Mouse (Mus musculus) thymus, adult 2 months (tissue): Measurements from ENCODE around the gene Hk2. TPM values are rescaled to one million over a fixed set of nuclear protein-coding genes. Genes with fewer than 3 reads are reported as not detected.

Experiments used
- DNase-seq: peaks from one replicate; pipeline ENCODE4 v3.0.0; 2021
- H3K27ac ChIP-seq: fragments of 200-500 bp; 2 replicates; pipeline ENCODE4 v1.5.1; 2012; ENCODE audit warnings: low read length, control low read depth; ENCODE audit not compliant: control insufficient read depth, insufficient read depth
- H3K27me3 ChIP-seq: fragments of 200-500 bp; 2 replicates; pipeline ENCODE4 v1.6.1; 2012; ENCODE audit warnings: mild to moderate bottlenecking, low read length, moderate library complexity, mixed read lengths; ENCODE audit not compliant: control insufficient read depth, insufficient read depth
- H3K36me3 ChIP-seq: fragments of 200-500 bp; 2 replicates; pipeline ENCODE4 v1.6.1; 2012; ENCODE audit warnings: mild to moderate bottlenecking, low read length, moderate library complexity; ENCODE audit not compliant: control insufficient read depth, insufficient read depth
- H3K4me1 ChIP-seq: fragments of 200-500 bp; replicated peaks from 2 replicates; pipeline ENCODE4 v1.6.1; 2012; ENCODE audit warnings: low read length; ENCODE audit not compliant: control insufficient read depth, insufficient read depth
- H3K4me3 ChIP-seq: fragments of 200-500 bp; 2 replicates; pipeline ENCODE4 v1.5.1; 2012; ENCODE audit warnings: mild to moderate bottlenecking, low read length, control low read depth, moderate library complexity; ENCODE audit not compliant: control insufficient read depth, insufficient read depth
- CTCF ChIP-seq: fragments of 200-500 bp; IDR thresholded peaks from 2 replicates; pipeline ENCODE4 v1.5.1; 2012; ENCODE audit warnings: mild to moderate bottlenecking, control low read depth, low read length, moderate library complexity, borderline replicate concordance; ENCODE audit not compliant: control insufficient read depth, poor library complexity, insufficient read depth; ENCODE audit errors: extremely low read depth
- POLR2A ChIP-seq: fragments of 200-500 bp; IDR thresholded peaks from 2 replicates; pipeline ENCODE4 v1.6.1; 2012; ENCODE audit warnings: mild to moderate bottlenecking, low read length, control low read depth, moderate library complexity; ENCODE audit not compliant: control insufficient read depth, poor library complexity, insufficient read depth; ENCODE audit errors: extremely low read depth
- WGBS: fragments of 180-500 bp; shearing (Covaris S2); methylation state at CpG from one replicate; pipeline ENCODE4 v1.1.7; 2018; 5-methylcytosine and 5-hydroxymethylcytosine counted together
- polyA plus RNA-seq: library from polyadenylated mRNA; depleted of rRNA; stranded (reverse); fragments of >200 nt; gene quantifications from 2 replicates; pipeline ENCODE4 v1.2.3, GENCODE M21; 2012

The Hk2 gene
- polyA plus RNA-seq, 1 experiment = 6.7 TPM

DNA sequence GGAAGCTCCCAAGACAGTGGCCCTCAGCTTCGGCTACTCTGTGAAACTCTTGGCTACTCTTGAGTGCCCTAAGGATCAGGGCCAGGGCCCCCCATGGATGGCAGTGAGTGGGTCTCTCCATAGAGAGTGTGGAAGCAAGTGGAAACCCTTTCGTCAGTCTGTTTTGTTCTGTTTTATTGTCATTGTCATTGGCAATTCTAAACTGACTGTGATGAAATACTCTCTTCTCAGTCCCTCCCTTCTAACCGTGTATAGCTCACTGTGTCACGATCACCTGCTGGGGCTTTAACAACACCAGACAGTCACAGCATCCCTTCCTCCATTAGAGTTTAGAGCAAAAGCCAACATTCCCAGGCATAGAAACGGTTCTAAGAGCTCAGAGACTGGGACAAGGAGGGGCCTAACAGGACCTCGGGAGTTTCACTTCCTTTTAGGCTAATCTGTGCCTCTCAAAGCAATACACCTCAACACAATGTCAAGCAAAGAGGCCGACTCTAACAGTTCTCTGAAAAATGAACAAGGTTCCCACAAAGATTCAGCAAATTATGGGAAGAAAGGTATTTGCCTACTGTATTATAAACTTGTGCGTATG lies 6.6 kb upstream of the Hk2 start:
- no peak for DNase-seq
- H3K27ac ChIP-seq = no peak overlapping the region
- no peaks in the 10 kb centered on the region for H3K36me3 ChIP-seq
- WGBS = 51% methylated on average over 8 of the region's 8 CpGs
- no peaks in the 10 kb centered on the region; the same call in none of the 2 replicates for H3K4me1 ChIP-seq
- TF ChIP-seq POLR2A (no peak), CTCF (no peak)
- H3K4me3 ChIP-seq = no peak overlapping the region
- no peaks in the 10 kb centered on the region for H3K27me3 ChIP-seq

DNA sequence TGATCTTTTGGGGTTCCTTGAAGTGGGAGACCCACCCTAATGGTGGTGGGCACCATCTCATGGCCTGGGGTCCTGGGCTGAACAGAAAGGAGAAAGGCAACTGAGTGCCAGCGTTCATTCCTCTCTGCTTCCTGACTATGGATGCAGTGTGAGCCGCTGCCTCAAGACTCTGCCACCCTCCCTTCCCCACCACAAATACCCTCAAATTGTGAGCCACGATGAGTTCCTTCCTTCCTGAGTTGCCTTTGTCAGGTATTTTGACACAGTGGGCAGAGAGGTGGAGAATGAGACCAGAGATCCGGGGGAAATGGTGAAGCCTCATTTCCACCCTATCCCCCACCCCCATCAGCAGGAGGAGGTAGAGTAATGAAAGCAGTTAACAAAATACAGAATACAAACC lies 6.1 kb upstream of the Hk2 start:
- no peak for TF ChIP-seq POLR2A
- peaks cover 4% of the 10 kb centered on the region for H3K4me1 ChIP-seq
- 7% methylated on average over 4 of the region's 4 CpGs for WGBS
- no peak overlapping the region for H3K27ac ChIP-seq
- no peak for DNase-seq
- no peaks in the 10 kb centered on the region for H3K36me3 ChIP-seq
- H3K27me3 ChIP-seq = no peaks in the 10 kb centered on the region
- no peak overlapping the region for H3K4me3 ChIP-seq

DNA sequence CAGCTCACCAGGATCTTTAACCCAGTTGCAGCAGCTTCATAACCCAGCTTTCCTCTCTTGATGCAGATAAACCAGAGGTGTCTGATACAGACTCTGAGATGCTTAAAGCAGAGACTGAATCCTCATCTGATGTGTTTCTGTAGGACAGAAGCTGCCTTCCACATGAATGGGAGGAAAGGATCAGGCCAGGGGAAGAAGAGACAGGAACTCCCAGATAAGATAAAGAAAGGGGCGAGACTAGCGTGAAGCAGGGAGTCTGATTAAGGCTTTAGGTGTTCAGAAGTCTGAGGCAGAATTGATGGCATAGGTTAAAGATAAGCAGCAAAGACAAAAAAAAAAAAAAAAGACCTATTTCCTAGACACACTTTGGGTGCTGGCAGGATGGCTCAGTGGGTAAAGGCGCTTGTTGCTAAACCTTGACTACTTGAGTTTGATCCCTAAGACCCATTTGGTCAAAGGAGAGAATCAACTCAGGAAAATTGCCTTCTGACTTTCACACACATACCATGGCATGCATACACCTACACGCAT lies 2.9 kb upstream of the Hk2 start:
- Histone ChIP-seq H3K36me3 (no peaks in the 10 kb centered on the region), H3K27ac (no peak overlapping the region), H3K27me3 (no peaks in the 10 kb centered on the region), H3K4me3 (no peak overlapping the region), H3K4me1 (peaks cover 23% of the 10 kb centered on the region)
- TF ChIP-seq CTCF (no peak), POLR2A (no peak)
- no peak for DNase-seq
- 96% methylated on average over 4 of the region's 4 CpGs for WGBS

DNA sequence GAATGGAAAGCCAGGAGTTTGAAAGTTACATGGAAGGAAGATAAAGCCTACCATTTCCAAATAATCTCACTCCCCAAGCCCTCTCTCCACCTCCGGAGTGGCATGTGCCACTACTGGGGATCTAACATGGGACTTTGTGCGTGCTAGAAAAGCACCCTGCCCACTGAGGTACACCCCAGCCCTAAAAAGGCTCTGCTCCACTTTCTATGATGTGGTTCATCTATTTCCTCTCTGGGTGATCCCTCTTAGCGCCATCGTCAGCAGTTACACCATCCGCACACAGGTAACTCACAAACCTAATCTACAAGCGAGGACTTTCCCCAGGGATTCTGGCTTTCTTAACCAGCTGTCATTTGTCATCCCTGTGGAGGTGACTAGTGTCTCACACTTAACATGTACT lies 1.1 kb upstream of the Hk2 start:
- DNase-seq = peak; percentile 28

DNA sequence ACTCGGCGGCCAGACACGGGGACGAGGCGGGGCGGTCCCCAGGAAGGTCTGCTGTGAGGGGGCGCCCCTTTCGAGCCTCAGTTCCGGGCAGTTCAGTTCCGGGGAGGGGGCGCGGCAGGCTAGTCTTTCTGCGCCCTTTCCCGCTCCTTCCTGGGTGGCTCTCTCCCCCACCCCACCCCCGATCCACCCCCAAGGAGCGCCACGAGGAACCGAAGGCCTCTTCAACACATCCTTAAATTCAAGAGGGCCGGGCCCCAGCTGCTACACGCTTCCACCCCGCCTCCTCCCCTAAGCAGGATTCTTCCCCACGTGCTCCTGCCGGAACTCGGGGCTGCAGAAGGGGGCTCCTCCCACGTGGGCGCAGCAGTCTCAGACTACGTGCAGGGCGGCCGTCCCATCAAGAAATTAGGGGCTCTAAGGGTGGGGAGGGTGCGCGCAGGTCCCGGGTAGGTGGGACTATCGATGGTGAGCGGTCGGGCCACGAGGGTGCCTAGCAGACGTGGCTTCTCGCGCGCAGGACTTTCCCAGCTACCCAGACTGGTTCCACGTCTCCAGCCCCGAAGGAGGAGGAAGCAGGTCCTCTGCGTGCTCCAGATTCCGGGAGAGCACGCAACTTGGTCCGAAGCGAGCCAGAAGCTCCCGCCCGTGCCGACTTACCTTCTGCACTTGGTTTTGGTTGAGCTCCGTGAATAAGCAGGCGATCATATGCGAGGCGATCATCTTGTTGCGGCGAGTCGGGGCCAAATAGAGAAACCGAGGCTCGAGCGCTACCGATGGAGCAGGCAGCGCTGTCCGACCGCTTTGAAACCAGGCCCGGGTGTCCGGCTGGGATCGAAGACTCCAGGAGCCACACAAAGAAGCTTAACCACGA lies 758 bp downstream of the Hk2 start:
- Histone ChIP-seq H3K27me3 (no peaks in the 10 kb centered on the region), H3K27ac (no peak overlapping the region), H3K4me1 (peaks cover 26% of the 10 kb centered on the region), H3K4me3 (peak overlapping the region; percentile 49), H3K36me3 (no peaks in the 10 kb centered on the region)
- TF ChIP-seq CTCF (no peak), POLR2A (no peak)
- WGBS = 1% methylated on average over 67 of the region's 68 CpGs
- peak; percentile 56 for DNase-seq

More for the DNA sequence above, 1.1 kb upstream of the Hk2 start:
- TF ChIP-seq CTCF (no peak), POLR2A (no peak)
- no peak overlapping the region for H3K27ac ChIP-seq
- H3K4me3 ChIP-seq = no peak overlapping the region
- H3K36me3 ChIP-seq = no peaks in the 10 kb centered on the region
- H3K27me3 ChIP-seq = no peaks in the 10 kb centered on the region
- peaks cover 26% of the 10 kb centered on the region for H3K4me1 ChIP-seq
- 15% methylated on average over 6 of the region's 6 CpGs for WGBS

DNA sequence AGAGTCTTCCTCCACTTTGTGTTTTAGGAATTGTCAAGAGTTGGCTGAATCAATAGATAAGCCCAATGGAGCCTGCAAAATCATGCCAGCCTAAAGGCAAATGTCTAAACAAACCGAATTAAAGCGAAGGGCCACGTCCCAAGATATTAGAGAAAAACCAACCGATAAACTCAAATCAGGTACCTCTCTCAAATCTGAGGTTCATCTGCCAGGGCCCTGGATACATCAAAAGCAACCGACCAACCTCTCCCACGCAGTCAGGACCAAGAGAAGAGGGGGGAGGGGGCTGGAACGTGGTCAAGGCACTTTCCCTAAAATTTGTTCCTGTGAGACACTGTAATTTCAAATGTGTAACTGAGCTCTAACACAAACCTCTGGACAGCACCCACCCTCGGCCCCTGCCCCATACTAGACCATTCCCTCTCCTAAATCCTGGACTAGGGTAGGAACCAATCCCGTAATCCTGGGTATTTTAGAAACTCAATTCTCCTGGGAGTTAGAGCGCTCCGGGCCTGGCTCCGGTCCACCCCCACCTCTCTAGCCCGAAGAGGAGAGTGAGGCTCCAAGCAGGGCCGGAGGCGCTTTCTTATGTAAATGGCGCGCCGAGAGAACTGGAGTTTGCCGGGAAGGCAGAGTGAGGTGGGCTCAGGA lies 1.7 kb downstream of the Hk2 start:
- H3K27ac ChIP-seq = no peak overlapping the region
- TF ChIP-seq CTCF (no peak), POLR2A (no peak)

More for the DNA sequence above, 1.7 kb downstream of the Hk2 start:
- Histone ChIP-seq H3K27me3 (no peaks in the 10 kb centered on the region), H3K36me3 (no peaks in the 10 kb centered on the region), H3K4me1 (peaks cover 26% of the 10 kb centered on the region), H3K4me3 (peak overlapping the region; percentile 49)
- 12% methylated on average over 19 of the region's 19 CpGs for WGBS
- DNase-seq = peak; percentile 9
